Mouse (Mus musculus): ENCODE results near the gene Dtx2.
A peak's percentile ranks its signal among the peaks of the same experiment; 100 is the strongest.
"Not testable (repeated sequence)": the region's sequence is repeated elsewhere in the genome, so short reads cannot be mapped to it uniquely, and the experiment has no call there.

Dtx2 gene

DNA sequence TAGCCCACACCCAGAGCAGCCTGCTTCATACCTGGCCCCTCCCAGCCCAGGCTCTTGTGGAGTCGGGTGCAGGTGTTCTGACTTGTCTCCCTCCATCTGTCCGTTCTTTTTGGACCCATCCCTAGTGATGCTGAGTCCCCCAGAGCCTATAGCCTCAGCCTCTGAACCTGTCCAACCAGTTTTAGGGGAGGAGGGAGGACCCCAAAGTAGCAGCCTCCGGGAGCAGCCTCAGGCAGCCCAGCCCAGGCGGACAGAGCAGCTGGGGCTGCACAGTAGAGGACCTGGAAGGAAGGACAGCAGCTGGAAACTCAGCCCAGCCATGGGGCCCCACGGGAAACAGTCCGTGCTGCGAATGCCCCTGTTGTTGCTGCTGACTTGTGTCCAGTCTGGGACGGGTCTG lies 62.5 kb downstream of the Dtx2 start:
- no peak for DNase-seq (ENCODE audit: low read depth in 1 of 2, low spot score in 2 of 2)

DNA sequence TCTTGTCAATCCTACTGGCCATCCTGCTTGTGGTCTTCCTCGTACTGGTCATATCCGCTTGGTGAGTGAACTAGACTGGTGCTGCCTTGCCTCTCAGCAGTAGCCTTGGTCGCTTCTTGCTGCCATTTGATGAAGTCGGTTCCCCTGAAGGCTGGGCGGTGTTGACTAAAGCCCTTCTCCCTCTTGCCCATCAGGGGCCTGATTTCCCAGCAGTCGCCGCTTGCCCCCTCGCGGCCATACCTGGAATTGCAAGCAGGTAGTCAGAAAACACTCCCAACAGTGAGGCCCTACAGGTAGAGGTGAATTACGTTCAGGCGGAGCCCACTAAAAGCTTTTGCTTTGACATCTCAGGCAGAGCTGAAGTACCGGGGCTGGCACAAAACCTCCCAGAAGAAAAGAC lies 67.0 kb downstream of the Dtx2 start:
- DNase-seq (ENCODE audit: low read depth in 1 of 2, low spot score in 2 of 2): peak; percentile 16 to 65

DNA sequence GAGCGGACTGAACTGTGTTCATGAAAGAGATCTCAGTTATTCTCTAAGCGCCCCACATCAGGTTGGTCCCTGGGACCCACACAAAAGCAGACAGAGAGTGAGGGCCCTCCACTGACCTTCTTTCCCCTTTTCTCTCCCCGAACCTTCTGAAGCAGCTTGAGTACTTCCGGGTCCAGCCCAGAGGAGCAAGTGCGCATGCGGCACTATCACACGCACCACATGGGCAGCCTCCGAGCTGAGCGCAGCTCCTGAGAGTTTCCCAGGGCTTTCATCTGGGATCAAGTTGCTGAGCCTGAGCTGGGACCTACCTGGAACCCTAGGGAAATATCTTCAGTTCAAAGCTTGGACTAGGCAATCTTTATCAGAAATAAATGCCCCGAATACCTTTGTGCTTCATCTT lies 69.3 kb downstream of the Dtx2 start:
- DNase-seq (ENCODE audit: low read depth in 1 of 2, low spot score in 2 of 2): no peak

DNA sequence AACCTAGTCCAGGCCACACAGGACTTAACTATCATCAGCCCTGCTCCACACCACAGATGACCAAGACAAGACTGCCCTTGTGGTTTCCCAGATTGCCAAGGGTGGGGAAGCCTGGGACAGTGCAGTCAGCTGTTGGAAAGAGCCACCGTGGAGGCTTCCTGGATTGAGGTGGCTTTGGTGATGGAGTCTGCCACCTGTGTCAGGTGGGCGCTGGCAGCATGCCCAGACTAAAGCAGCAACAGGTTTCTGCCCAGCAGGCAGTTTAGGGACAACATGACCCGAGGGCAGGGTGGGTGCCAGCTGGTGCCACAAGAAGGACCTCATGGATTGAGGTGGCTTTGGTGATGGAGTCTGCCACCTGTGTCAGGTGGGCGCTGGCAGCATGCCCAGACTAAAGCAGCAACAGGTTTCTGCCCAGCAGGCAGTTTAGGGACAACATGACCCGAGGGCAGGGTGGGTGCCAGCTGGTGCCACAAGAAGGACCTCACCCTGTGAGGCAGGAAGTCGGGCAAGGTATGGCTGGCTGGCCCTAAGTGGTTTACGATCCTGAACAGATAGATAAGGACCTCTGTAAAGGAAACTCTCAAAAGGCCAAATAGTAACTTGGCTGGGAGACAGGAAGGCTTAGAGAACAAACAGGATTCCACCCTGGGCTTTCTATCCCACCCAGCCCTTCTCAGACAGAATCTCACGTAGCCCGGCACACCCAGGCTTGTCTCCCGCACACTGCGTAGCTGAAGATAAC lies 72.0 kb downstream of the Dtx2 start:
- DNase-seq (ENCODE audit: low read depth in 1 of 2, low spot score in 2 of 2): not testable (repeated sequence)

DNA sequence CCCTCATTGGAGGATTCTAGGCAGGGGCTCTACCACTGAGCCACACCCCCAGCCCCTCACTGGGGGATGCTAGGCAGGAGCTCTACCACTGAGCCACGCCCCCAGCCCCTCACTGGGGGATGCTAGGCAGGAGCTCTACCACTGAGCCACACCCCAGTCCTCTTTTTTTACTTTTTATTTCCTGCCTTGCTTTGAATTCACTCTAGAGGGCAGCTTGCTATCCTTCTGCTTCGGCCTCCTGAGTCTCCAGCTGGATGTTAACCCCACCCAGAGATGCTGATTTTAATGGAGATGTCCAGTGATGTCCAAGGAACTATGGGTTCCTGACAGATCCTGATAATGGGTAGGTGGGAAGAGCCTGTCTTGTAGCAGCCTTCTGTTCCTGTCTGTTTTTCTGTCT lies 74.8 kb downstream of the Dtx2 start:
- DNase-seq (ENCODE audit: low read depth in 1 of 2, low spot score in 2 of 2): no peak

DNA sequence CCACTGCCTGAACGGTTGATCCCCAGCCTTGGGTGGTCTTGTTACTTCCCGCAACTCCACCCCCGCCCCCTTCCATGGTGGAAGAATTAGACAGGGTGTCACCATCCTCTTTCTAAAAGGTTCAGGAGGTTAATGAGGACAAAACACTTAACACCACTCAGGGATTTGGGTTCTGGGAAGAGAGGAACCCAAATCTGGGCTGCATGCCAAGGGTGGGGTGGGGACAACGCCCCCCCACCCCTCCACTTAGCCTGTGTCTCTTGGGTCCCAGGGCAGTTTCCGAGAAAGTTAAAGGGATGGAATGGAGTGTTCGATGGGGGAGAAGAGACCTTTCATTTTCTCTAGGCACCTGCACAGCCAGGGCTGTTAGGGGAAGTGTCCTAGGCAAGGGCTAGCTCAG lies 78.5 kb downstream of the Dtx2 start:
- DNase-seq (ENCODE audit: low read depth in 1 of 2, low spot score in 2 of 2): no peak

DNA sequence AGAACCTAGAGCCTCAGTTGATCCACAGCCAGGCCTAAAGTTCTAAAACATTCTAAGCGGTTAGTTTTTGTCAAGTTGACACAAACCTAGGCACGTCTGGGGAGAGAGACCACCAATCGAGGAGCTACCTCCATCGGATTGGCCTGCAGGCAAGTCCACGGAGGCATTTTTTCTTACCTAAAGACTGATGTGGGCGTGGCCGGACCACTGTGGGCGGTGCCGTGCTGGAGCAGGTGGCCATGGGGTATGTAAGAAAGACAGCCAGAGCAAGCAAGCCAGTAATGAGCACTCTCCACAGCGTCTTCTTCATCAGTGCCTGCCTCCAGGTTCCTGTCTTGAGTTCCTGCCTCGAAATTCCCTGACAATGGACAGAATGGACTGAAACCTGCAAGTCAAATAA lies 78.9 kb downstream of the Dtx2 start:
- no peak for DNase-seq (ENCODE audit: low read depth in 1 of 2, low spot score in 2 of 2)

DNA sequence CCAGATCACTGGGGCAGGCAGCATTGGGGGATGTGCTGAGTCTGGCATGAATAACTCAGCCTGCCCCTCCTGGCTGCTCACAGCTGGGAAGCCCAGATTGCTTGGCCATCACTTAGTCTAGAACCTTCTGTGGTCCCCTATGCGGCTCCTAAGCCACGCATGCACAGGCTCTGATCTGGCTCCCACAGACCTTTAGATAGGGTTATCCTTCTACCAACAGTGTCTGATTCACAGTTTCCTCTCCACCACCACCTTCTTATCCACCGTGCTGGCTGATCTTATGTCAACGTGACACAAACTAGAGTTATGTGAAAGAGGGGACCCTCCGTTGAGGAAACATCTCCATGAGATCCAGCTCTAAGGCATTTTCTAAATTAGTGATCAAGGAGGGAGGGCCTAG lies 80.5 kb downstream of the Dtx2 start:
- DNase-seq (ENCODE audit: low read depth in 1 of 2, low spot score in 2 of 2): no peak

DNA sequence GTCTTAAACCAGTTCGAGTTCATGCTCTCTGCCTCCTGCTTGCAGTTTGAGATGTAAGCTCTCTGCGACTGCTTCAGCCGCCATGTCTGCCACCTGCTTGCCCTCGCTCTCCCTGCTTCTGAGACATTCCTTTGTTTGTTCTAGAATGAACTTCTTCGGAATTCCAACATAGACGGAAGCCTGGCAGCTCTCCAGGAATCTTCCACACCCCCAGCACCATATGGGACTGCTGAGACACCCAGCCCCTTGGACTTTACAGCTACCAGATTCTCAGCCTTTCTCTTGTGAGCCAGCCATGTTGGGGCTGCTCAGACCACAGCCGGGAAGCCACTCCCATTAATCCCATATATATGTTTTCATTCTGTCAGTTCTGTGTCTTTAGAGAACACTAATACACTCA lies 81.7 kb downstream of the Dtx2 start:
- DNase-seq (ENCODE audit: low read depth in 1 of 2, low spot score in 2 of 2): no peak

DNA sequence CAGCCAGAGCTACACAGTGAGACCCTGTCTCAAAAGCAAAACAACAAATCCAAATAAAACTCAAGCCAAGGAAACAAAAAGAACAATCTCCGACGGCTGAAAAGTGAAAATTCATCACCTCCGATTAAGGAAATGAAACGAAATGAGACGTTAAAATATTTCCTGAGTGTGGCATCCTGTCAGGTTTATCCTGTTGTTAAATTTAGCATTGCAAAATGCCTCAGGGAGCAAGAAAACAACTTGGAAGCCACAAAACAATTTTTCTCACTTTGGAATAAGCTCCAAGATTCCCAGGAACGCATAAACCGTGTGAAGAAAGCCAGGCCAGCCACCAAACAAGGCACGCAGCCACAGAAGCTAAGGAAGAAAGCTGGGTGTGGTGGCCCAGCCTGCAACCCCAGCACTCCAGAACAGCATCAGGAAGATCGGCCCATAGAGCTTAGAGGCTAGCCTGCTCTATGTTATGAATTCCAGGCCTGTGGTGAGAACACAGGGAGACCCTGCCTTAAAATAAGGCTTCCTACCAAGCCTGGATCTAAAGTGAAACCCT lies 82.5 kb downstream of the Dtx2 start:
- DNase-seq (ENCODE audit: low read depth in 1 of 2, low spot score in 2 of 2): no peak

DNA sequence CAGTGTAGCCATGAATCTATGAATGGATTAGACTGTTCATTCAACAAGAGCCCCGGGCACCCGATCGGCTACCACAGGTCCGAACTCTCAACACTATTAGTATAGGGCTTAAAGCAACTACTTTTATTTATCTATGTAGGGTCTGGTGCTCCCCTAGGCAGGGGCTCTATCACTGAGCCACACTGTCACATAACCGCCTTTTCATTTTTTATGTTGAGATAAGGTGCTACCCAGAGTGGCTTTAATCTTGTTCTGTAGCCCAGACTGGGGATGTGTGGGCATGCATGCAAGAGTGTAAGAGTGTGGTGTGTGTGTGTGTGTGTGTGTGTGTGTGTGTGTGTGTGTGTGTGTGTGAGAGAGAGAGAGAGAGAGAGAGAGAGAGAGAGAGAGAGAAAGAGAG lies 83.5 kb downstream of the Dtx2 start:
- no peak for DNase-seq (ENCODE audit: low read depth in 1 of 2, low spot score in 2 of 2)

DNA sequence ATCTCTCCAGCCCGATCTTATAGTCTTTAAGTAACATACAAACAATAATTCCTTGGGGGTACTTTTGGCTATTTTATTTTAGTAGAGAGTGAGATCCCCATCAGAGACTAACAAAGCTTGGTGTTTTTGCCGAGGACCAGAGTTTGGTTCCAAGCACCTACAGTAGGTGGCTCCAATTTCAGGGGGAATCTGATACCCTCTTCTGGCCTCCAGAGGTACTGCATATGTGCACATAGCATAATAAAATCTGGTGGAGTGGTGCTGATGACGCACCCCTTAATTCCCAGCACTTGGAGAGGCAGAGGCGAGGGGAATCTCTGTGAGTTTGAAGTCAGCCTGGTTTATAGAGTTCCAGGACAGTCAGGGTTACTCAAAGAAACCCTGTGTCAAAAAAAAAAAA lies 87.7 kb downstream of the Dtx2 start:
- DNase-seq (ENCODE audit: low read depth in 1 of 2, low spot score in 2 of 2): no peak
